Mouse (Mus musculus): Measurements from ENCODE around the gene Coq8a. TPM values are rescaled to one million over a fixed set of nuclear protein-coding genes. Genes with fewer than 3 reads are reported as not detected.

Gene Coq8a
- polyA plus RNA-seq, 1 experiment from 2014 or later: 8.6 TPM

DNA sequence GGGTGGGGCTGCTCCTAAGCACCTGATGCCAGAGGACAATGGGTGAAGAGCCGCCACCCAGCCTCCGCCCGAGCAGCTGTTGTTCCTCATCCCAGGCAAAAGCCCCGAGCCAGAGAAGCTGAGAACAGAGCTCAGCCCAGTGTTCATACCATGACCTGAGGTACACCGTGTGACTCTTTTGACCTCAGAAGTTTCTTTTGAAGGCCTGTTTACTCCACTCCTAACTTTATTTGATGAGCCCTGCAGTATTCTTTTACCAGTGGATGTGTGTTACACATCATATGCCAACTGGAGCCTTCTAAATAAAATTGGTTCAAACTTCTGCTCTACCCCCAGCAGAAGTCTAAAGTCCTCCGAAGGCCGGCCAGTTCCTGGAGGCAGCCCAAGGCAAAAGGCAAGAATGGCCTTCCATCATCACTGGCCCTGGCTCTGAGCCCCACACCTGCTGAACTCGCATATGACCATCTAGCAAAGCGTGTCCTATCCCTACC is 11.4 kb upstream of the Coq8a start:
- no peak overlapping the region for H3K4me3 ChIP-seq (ENCODE audit: low read depth, low read length)
- no peak overlapping the region for H3K9ac ChIP-seq (ENCODE audit: low read depth, low read length)
- no peaks in the 10 kb centered on the region for H3K9me3 ChIP-seq (replicated peaks; ENCODE audit: control insufficient read depth, low read length)
- 82% methylated on average over 9 of the region's 9 CpGs for WGBS (ENCODE audit: insufficient replicate concordance)
- no peak overlapping the region for H3K4me2 ChIP-seq
- H3K4me1 ChIP-seq (ENCODE audit: control insufficient read depth, insufficient read depth, low read length): no peaks in the 10 kb centered on the region
- no peaks in the 10 kb centered on the region for H3K36me3 ChIP-seq (ENCODE audit: control insufficient read depth, insufficient read depth, low read length)
- no peaks in the 10 kb centered on the region for H3K27me3 ChIP-seq (ENCODE audit: control insufficient read depth, insufficient read depth, low read length)
- no peak for ATAC-seq (replicated peaks; ENCODE audit: insufficient number of reproducible peaks, low FRiP score, low TSS enrichment)
- no peak overlapping the region for H3K27ac ChIP-seq (ENCODE audit: low read depth, low read length)

DNA sequence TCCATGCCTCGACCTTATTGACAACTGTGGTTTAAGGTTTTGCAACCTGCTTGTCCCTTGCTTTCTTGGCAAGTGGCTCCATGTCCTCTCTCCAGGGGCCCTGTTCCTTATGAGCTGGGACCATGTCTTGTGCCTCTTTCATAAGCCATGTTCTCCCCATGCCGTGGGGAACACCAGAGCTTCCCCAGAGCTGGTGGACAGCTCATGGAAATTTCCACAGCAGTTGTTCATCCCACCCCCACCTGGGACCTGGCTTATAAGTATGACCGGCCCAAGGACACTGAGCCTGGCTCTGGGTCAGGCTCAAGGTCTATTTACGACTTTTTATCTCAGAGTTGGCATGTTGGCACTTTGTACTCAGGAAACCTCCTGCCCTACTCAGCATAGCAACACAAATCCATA is 10.6 kb upstream of the Coq8a start:
- no peaks in the 10 kb centered on the region for H3K4me1 ChIP-seq (ENCODE audit: control insufficient read depth, insufficient read depth, low read length)
- no peak overlapping the region for H3K9ac ChIP-seq (ENCODE audit: low read depth, low read length)
- no peaks in the 10 kb centered on the region for H3K9me3 ChIP-seq (replicated peaks; ENCODE audit: control insufficient read depth, low read length)
- ATAC-seq (replicated peaks; ENCODE audit: insufficient number of reproducible peaks, low FRiP score, low TSS enrichment): no peak
- H3K4me2 ChIP-seq: no peak overlapping the region
- no peaks in the 10 kb centered on the region for H3K36me3 ChIP-seq (ENCODE audit: control insufficient read depth, insufficient read depth, low read length)
- H3K27ac ChIP-seq (ENCODE audit: low read depth, low read length): no peak overlapping the region
- H3K4me3 ChIP-seq (ENCODE audit: low read depth, low read length): no peak overlapping the region
- 49% methylated on average over 4 of the region's 4 CpGs for WGBS (ENCODE audit: insufficient replicate concordance)
- no peaks in the 10 kb centered on the region for H3K27me3 ChIP-seq (ENCODE audit: control insufficient read depth, insufficient read depth, low read length)

DNA sequence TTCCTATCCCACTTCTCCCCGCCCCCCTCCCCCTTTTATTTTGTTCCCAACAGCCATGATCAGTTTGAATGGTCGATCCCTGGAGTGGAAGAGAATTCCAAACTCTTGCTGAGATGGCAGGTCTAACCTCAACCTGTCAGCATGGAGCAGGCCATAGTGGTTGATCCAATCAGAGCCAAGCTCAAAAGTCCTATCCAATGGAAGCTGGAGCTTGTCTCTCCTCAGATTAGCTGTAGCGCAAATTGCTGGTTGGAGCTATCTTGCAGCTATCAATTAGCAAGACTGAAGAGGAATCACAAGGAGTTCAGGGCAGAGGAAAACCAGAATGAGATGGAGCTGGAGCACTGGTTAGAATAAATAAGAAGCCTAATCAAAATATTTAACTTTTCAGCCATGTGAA is 9.0 kb upstream of the Coq8a start:
- no peak overlapping the region for H3K9ac ChIP-seq (ENCODE audit: low read depth, low read length)
- no peak for ATAC-seq (replicated peaks; ENCODE audit: insufficient number of reproducible peaks, low FRiP score, low TSS enrichment)
- no peaks in the 10 kb centered on the region for H3K36me3 ChIP-seq (ENCODE audit: control insufficient read depth, insufficient read depth, low read length)
- H3K9me3 ChIP-seq (replicated peaks; ENCODE audit: control insufficient read depth, low read length): no peaks in the 10 kb centered on the region; the same call in 1 of the 2 replicates
- H3K27ac ChIP-seq (ENCODE audit: low read depth, low read length): no peak overlapping the region
- 57% methylated on average over 3 of the region's 3 CpGs for WGBS (ENCODE audit: insufficient replicate concordance)
- H3K4me2 ChIP-seq: no peak overlapping the region
- H3K4me3 ChIP-seq (ENCODE audit: low read depth, low read length): no peak overlapping the region
- H3K4me1 ChIP-seq (ENCODE audit: control insufficient read depth, insufficient read depth, low read length): no peaks in the 10 kb centered on the region
- H3K27me3 ChIP-seq (ENCODE audit: control insufficient read depth, insufficient read depth, low read length): no peaks in the 10 kb centered on the region

DNA sequence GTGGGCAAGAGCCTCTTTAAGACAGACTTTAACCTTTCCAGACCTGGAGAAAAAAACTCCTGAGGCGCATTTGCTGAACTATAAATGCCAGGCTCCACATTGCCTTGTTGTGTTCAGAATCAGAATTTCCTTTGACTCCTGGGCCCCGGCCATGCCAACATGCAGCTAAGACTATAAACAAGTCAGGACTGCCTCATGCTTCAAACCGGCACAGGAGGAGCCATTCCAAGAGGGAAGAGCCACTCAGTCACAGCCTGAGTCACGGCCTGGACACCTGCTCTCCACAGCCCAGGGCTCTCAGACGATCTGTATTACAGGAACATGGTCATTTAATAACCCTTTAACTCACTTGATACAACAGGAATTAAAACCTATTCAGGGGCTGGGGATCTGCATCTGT is 1.3 kb upstream of the Coq8a start:
- Histone ChIP-seq H3K9me3 (replicated peaks; ENCODE audit: control insufficient read depth, low read length) (no peaks in the 10 kb centered on the region; the same call in 1 of the 2 replicates), H3K4me2 (no peak overlapping the region), H3K27me3 (ENCODE audit: control insufficient read depth, insufficient read depth, low read length) (no peaks in the 10 kb centered on the region), H3K9ac (ENCODE audit: low read depth, low read length) (no peak overlapping the region), H3K4me1 (ENCODE audit: control insufficient read depth, insufficient read depth, low read length) (no peaks in the 10 kb centered on the region), H3K36me3 (ENCODE audit: control insufficient read depth, insufficient read depth, low read length) (no peaks in the 10 kb centered on the region), H3K4me3 (ENCODE audit: low read depth, low read length) (no peak overlapping the region), H3K27ac (ENCODE audit: low read depth, low read length) (no peak overlapping the region)
- 66% methylated on average over 5 of the region's 5 CpGs for WGBS (ENCODE audit: insufficient replicate concordance)
- no peak for ATAC-seq (replicated peaks; ENCODE audit: insufficient number of reproducible peaks, low FRiP score, low TSS enrichment)

DNA sequence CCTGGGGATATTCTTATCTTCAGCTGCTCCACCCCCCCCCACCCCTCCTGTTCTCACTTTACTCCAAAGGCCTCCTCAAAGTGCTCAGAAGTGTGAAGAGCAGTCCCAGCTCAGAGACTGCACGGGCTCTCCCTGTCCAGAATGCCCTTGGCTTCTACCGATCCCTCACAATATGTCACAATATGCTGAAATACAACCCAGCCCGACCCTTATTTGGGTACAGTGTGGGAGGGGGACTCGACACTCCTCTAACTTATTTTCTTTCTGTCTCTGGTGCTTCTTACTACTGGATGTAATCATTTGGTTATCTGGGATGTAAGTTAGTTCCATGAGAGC is 281 bp upstream of the Coq8a start:
- H3K27ac ChIP-seq (ENCODE audit: low read depth, low read length): no peak overlapping the region
- peaks cover 4% of the 10 kb centered on the region; the same call in 1 of the 2 replicates for H3K4me1 ChIP-seq (ENCODE audit: control insufficient read depth, insufficient read depth, low read length)

DNA sequence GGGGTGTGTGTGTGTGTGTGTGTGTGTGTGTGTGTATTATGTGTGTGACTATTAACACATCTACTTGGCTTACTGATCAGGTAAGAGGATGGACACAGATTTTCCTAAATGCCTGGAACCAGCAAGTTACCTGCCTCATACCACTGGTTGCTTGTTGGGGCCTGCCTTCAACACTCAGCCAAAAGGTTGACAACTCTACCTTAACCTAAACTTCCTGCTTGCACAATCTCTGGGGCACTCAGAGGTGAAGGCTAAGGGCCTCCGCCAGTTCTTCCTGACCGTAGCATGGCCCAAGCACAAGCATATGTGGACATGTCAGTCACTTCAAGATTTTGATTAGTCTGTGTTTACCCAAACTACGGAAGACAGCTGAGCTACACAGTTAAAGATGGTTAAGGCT is 1.4 kb downstream of the Coq8a start:
- Histone ChIP-seq H3K4me2 (no peak overlapping the region), H3K9ac (ENCODE audit: low read depth, low read length) (no peak overlapping the region), H3K9me3 (replicated peaks; ENCODE audit: control insufficient read depth, low read length) (no peaks in the 10 kb centered on the region), H3K4me3 (ENCODE audit: low read depth, low read length) (no peak overlapping the region), H3K4me1 (ENCODE audit: control insufficient read depth, insufficient read depth, low read length) (peaks cover 7% of the 10 kb centered on the region; the same call in 1 of the 2 replicates), H3K27me3 (ENCODE audit: control insufficient read depth, insufficient read depth, low read length) (no peaks in the 10 kb centered on the region), H3K36me3 (ENCODE audit: control insufficient read depth, insufficient read depth, low read length) (no peaks in the 10 kb centered on the region), H3K27ac (ENCODE audit: low read depth, low read length) (no peak overlapping the region)
- WGBS (ENCODE audit: insufficient replicate concordance): 75% methylated on average over 3 of the region's 3 CpGs
- no peak for ATAC-seq (replicated peaks; ENCODE audit: insufficient number of reproducible peaks, low FRiP score, low TSS enrichment)

More for the DNA sequence above, 281 bp upstream of the Coq8a start:
- Histone ChIP-seq H3K9ac (ENCODE audit: low read depth, low read length) (no peak overlapping the region), H3K4me2 (no peak overlapping the region), H3K4me3 (ENCODE audit: low read depth, low read length) (no peak overlapping the region), H3K9me3 (replicated peaks; ENCODE audit: control insufficient read depth, low read length) (no peaks in the 10 kb centered on the region; the same call in 1 of the 2 replicates), H3K36me3 (ENCODE audit: control insufficient read depth, insufficient read depth, low read length) (no peaks in the 10 kb centered on the region), H3K27me3 (ENCODE audit: control insufficient read depth, insufficient read depth, low read length) (no peaks in the 10 kb centered on the region)
- no peak for ATAC-seq (replicated peaks; ENCODE audit: insufficient number of reproducible peaks, low FRiP score, low TSS enrichment)
- 50% methylated on average over 4 of the region's 4 CpGs for WGBS (ENCODE audit: insufficient replicate concordance)

DNA sequence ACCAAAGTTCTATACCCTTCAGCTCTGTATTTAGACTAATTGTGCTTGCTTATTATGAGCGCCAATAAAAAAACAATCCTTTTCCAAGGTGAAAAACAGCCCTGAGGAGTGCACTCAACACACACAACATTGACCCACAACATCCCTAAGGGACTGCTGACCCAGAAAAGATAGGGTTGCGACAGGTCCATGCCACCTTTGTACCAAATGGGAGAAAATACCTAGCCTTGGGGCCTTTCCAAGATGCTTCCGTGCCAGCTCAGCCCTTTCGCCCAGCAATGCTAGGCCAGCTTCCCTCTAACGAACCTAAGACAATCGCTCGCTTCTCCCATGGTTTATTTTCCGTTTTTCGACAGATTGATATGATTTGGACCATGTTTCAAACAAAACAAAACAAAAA is 2.9 kb downstream of the Coq8a start:
- no peaks in the 10 kb centered on the region for H3K27me3 ChIP-seq (ENCODE audit: control insufficient read depth, insufficient read depth, low read length)
- no peak for ATAC-seq (replicated peaks; ENCODE audit: insufficient number of reproducible peaks, low FRiP score, low TSS enrichment)
- peak overlapping the region; percentile 93 for H3K4me2 ChIP-seq
- H3K4me1 ChIP-seq (ENCODE audit: control insufficient read depth, insufficient read depth, low read length): peaks cover 7% of the 10 kb centered on the region; the same call in 1 of the 2 replicates
- WGBS (ENCODE audit: insufficient replicate concordance): 89% methylated on average over 9 of the region's 9 CpGs
- H3K36me3 ChIP-seq (ENCODE audit: control insufficient read depth, insufficient read depth, low read length): no peaks in the 10 kb centered on the region
- no peaks in the 10 kb centered on the region for H3K9me3 ChIP-seq (replicated peaks; ENCODE audit: control insufficient read depth, low read length)
- H3K27ac ChIP-seq (ENCODE audit: low read depth, low read length): no peak overlapping the region
- H3K4me3 ChIP-seq (ENCODE audit: low read depth, low read length): no peak overlapping the region
- H3K9ac ChIP-seq (ENCODE audit: low read depth, low read length): no peak overlapping the region

DNA sequence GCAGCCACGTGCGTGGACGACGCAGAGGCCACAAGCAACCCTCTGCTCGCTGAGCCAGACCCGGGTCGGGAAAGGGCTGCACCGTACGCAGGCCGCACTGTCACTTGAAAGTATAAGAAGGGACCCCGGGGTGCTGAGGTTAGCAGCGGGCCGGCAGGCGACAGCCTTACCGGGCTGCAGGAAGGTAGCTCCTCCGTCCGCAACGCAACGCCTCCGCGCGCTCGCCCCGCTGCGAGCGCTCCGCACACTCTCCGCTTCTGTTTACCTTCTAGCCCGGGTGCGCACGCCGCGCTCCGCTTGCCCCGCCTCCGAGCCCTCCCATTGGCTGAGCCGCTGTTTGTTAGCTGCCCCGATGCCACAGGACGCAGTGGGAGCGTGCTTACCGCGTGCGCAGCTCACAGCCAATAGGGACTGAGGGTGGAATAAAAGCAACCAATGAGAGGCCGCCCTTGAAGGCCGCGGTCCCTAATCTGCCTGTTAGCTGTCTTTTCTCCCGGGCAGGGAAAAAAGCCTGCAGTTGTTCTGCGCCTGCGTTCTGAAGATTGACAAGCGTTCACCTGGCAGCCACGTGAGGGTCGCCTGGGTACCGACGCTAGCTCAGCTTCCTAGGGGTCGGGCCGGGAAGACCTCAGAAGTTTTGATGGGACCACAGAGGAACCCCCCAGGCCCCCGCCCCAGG is 3.6 kb downstream of the Coq8a start:
- H3K36me3 ChIP-seq (ENCODE audit: control insufficient read depth, insufficient read depth, low read length): no peaks in the 10 kb centered on the region
- peak overlapping the region; percentile 93 for H3K4me2 ChIP-seq
- ATAC-seq (replicated peaks; ENCODE audit: insufficient number of reproducible peaks, low FRiP score, low TSS enrichment): peak; percentile 100
- no peaks in the 10 kb centered on the region for H3K27me3 ChIP-seq (ENCODE audit: control insufficient read depth, insufficient read depth, low read length)
- H3K9ac ChIP-seq (ENCODE audit: low read depth, low read length): peak overlapping the region; percentile 63
- no peaks in the 10 kb centered on the region for H3K9me3 ChIP-seq (replicated peaks; ENCODE audit: control insufficient read depth, low read length)
- peaks cover 7% of the 10 kb centered on the region; the same call in 1 of the 2 replicates for H3K4me1 ChIP-seq (ENCODE audit: control insufficient read depth, insufficient read depth, low read length)
- H3K27ac ChIP-seq (ENCODE audit: low read depth, low read length): 0 out of 2 replicates have a peak overlapping the region, but pooled peaks have one; percentile 42
- WGBS (ENCODE audit: insufficient replicate concordance): 1% methylated on average over 57 of the region's 57 CpGs
- peak overlapping the region; percentile 68 for H3K4me3 ChIP-seq (ENCODE audit: low read depth, low read length)
